Mouse (Mus musculus) myocyte (in vitro differentiated cells): ENCODE data around the gene Hmgb4.

Experiments used
- CEBPB ChIP-seq: IDR thresholded peaks from 2 replicates; pipeline ENCODE4 v1.6.1; 2011; ENCODE audit warnings: mild to moderate bottlenecking, moderate library complexity; ENCODE audit not compliant: poor library complexity, insufficient read depth, severe bottlenecking
- E2F4 ChIP-seq: IDR thresholded peaks from one replicate; pipeline ENCODE4 v1.6.1; 2011; ENCODE audit warnings: mild to moderate bottlenecking, control low read depth, moderate library complexity; ENCODE audit not compliant: insufficient read depth
- MAX ChIP-seq: IDR thresholded peaks from one replicate; pipeline ENCODE4 v1.6.1; 2011; ENCODE audit warnings: low read depth, mild to moderate bottlenecking, control low read depth
- MYOD1 ChIP-seq, 3 experiments: IDR thresholded peaks; one replicate each; pipeline ENCODE4 v1.6.1; 2011; ENCODE audit warnings: control low read depth in 2 of 3, low read depth in 2 of 3, mild to moderate bottlenecking in 2 of 3, moderate library complexity in 1 of 3; ENCODE audit not compliant: insufficient read length in 2 of 3, control insufficient read depth in 1 of 3
- POLR2A ChIP-seq: IDR thresholded peaks from one replicate; pipeline ENCODE4 v1.6.1; 2011; ENCODE audit warnings: low read depth, mild to moderate bottlenecking, control low read depth, moderate library complexity; ENCODE audit not compliant: insufficient read length
- POLR2AphosphoS2 ChIP-seq: IDR thresholded peaks from one replicate; pipeline ENCODE4 v1.6.1; 2011; ENCODE audit warnings: low read depth, control low read depth; ENCODE audit not compliant: insufficient read length
- REST ChIP-seq: IDR thresholded peaks from one replicate; pipeline ENCODE4 v1.6.1; 2011; ENCODE audit warnings: mild to moderate bottlenecking, control low read depth, moderate library complexity; ENCODE audit not compliant: insufficient read depth, insufficient read length
- TCF12 ChIP-seq: IDR thresholded peaks from one replicate; pipeline ENCODE4 v1.6.1; 2011; ENCODE audit warnings: mild to moderate bottlenecking, control low read depth; ENCODE audit not compliant: poor library complexity, insufficient read depth, severe bottlenecking
- USF1 ChIP-seq: IDR thresholded peaks from one replicate; pipeline ENCODE4 v1.6.1; 2011; ENCODE audit warnings: low read depth, mild to moderate bottlenecking, control low read depth, moderate library complexity

DNA sequence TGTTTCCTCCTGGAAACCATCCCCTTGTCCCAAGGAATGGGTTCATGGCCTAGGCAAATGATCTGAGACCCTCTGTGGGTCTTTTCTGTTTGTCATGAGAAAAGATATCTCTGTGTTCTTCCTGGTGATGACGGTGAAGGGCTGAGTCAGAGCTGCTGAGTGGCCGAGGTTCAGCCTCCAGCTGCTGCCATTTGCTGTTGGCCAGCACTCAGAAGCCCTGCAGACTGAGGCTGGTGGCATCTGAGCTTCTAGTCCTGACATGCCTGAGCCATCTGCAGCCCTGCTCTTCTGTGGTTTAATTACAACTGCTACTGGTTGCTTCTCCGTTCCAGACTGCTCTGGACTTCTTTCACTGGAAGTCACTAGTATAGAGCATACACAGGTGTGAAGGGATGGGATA is 4.6 kb upstream of the Hmgb4 start:
- TF ChIP-seq REST (no peak), MAX (no peak), POLR2AphosphoS2 (no peak), POLR2A (no peak), CEBPB (no peak), TCF12 (no peak), MYOD1 (IDR thresholded peaks at IDR 0.05; ENCODE audit: control insufficient read depth in 1 of 3, insufficient read length in 2 of 3, low read depth in 2 of 3) (no peak), USF1 (no peak), E2F4 (no peak)
